Mouse (Mus musculus) olfactory bulb, adult 2 months (tissue): ENCODE results near the gene Ccna1. TPM values are rescaled to one million over a fixed set of nuclear protein-coding genes. Genes with fewer than 3 reads are reported as not detected.

Experiments
- H3K27ac ChIP-seq: fragments of 200-500 bp; 2 replicates; pipeline ENCODE4 v1.5.1; 2012; ENCODE audit warnings: low read depth, low read length; ENCODE audit not compliant: insufficient read depth
- H3K4me1 ChIP-seq: fragments of 200-500 bp; 2 replicates; pipeline ENCODE4 v1.6.1; 2012; ENCODE audit warnings: low read length; ENCODE audit not compliant: control insufficient read depth, insufficient read depth
- H3K4me3 ChIP-seq: fragments of 200-500 bp; 2 replicates; pipeline ENCODE4 v1.5.1; 2012; ENCODE audit warnings: mild to moderate bottlenecking, low read depth, low read length, moderate library complexity; ENCODE audit not compliant: insufficient read depth
- CTCF ChIP-seq: fragments of 200-500 bp; IDR thresholded peaks from 2 replicates; pipeline ENCODE4 v1.5.1; 2012; ENCODE audit warnings: low read depth, mild to moderate bottlenecking, low read length, moderate library complexity; ENCODE audit not compliant: insufficient read depth
- POLR2A ChIP-seq: fragments of 200-500 bp; IDR thresholded peaks from 2 replicates; pipeline ENCODE4 v1.6.1; 2012; ENCODE audit warnings: mild to moderate bottlenecking, low read depth, low read length, moderate library complexity; ENCODE audit not compliant: insufficient read depth
- WGBS: fragments of 180-500 bp; shearing (Covaris S2); methylation state at CpG from one replicate; pipeline ENCODE4 v1.1.7; 2018; 5-methylcytosine and 5-hydroxymethylcytosine counted together
- polyA plus RNA-seq: library from polyadenylated mRNA; stranded (reverse); fragments of >200 nt; gene quantifications from 2 replicates; pipeline ENCODE4 v1.2.4, GENCODE M21; 2012; ENCODE audit warnings: low replicate concordance; ENCODE audit not compliant: missing spikeins, insufficient read depth, insufficient read length

Gene Ccna1
- polyA plus RNA-seq, 1 experiment = not detected

DNA sequence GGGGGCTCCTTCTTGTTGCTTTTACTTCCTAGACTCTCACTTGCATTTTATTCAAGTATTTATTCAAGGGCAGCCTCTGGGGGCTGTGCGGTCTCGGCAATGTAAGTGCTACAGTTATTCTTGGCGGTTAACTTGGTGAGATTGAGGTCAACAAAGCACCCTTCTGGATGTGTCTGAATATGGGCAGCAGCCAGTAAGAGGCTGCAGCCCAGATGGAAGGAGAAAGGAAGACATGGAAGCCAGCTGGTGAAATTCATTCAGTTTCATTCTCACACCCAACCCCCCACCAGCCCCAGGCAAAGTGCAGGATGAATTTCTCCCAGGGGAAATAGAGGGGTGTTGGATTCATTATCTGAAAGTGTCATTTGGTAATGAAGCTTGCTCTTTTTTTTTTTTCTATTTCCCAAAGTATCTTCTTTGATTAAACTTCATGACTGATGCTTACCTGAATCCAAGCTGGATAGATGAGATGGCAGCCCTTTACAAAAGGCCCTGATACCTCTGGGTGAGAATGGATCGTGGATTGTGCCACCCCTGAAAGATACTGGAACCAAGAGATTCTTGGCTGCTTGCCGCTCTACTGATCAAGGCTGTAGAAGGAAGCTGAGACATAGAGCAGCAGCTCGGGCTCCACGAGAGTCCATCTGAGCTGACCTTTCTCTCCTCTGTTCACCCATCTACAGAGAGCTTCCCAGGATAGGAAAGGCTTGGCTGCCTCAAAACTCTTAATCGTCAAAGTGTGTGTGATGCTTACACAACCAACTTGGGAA lies 10.5 kb downstream of the Ccna1 start:
- Histone ChIP-seq H3K4me3 (no peak overlapping the region), H3K27ac (no peak overlapping the region), H3K4me1 (no peaks in the 10 kb centered on the region)
- 54% methylated on average over 8 of the region's 8 CpGs for WGBS
- no peak for TF ChIP-seq POLR2A
- TF ChIP-seq CTCF = no peak

GRCm38 (mm10) chr3:55037608-55038007 lies 17.7 kb downstream of the Ccna1 start:
- TF ChIP-seq POLR2A (no peak), CTCF (no peak)
- 91% methylated on average over 5 of the region's 5 CpGs for WGBS
- Histone ChIP-seq H3K27ac (no peak overlapping the region), H3K4me1 (no peaks in the 10 kb centered on the region), H3K4me3 (no peak overlapping the region)

DNA sequence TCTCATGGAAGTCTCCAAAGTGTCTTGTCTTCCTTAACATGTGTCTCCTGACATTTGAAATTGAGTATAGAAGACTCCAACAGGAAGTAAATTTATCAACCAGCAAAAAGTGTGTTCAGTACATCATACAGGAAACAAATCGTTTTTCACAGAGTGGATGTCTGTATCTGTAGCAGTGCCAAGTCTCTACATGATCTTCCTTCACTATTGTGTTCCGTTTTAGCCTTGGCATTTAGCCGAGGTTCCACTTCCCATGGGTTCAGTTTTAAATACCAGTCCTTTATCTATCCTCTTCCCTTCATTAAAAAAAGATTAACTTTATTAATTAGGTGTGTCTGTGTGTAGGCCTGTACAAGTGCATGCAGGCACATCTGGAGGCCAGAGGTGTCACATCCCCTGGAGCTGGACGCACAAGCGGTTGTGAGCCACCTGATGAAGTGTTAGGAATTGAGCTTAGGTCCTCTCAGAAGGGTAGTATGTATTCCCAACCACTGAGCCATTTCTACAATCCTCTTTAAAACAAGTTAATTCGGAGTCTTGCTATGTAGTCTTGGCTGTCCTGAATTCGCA lies 27.9 kb downstream of the Ccna1 start:
- H3K4me1 ChIP-seq = peaks cover 4% of the 10 kb centered on the region; the same call in 1 of the 2 replicates
- H3K27ac ChIP-seq = no peak overlapping the region
- TF ChIP-seq CTCF (no peak), POLR2A (no peak)
- no peak overlapping the region for H3K4me3 ChIP-seq
- 75% methylated on average over 7 of the region's 7 CpGs for WGBS

DNA sequence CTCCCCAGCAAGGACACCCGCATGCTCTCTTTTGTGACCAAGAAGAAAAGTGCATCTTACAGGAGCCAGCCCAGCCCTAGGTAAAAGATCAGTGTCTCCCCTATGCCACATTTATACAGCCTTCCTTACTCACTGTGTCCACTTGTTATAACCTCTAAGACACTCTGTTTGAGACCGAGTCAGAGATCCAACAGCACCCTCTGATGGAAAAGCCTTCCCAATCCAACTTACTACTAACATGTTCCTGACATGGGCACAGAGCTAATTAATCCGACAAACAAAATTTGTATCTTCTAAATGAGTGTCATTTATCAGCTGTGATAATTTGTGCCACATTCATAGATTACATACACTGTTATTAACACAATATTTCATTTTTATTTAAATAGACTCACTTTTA lies 29.8 kb downstream of the Ccna1 start:
- Histone ChIP-seq H3K4me3 (no peak overlapping the region), H3K4me1 (peaks cover 4% of the 10 kb centered on the region; the same call in 1 of the 2 replicates), H3K27ac (no peak overlapping the region)
- TF ChIP-seq CTCF (no peak), POLR2A (no peak)
- 71% methylated on average over 3 of the region's 3 CpGs for WGBS

GRCm38 (mm10) chr3:55023347-55023746 lies 32.0 kb downstream of the Ccna1 start:
- Histone ChIP-seq H3K4me1 (peaks cover 4% of the 10 kb centered on the region; the same call in 1 of the 2 replicates), H3K4me3 (no peak overlapping the region), H3K27ac (no peak overlapping the region)
- WGBS = 96% methylated on average over 1 of the region's 1 CpGs
- TF ChIP-seq CTCF = no peak
- no peak for TF ChIP-seq POLR2A

- WGBS = 87% methylated on average over 1 of the region's 1 CpGs
- Histone ChIP-seq H3K4me1 (0 out of 2 replicates have a peak, but pooled peaks cover 4% of the 10 kb centered on the region), H3K27ac (no peak overlapping the region), H3K4me3 (no peak overlapping the region)
- TF ChIP-seq CTCF (no peak), POLR2A (no peak)
These were observed 33.1 kb downstream of the Ccna1 start for GRCm38 (mm10) chr3:55022247-55022646.

DNA sequence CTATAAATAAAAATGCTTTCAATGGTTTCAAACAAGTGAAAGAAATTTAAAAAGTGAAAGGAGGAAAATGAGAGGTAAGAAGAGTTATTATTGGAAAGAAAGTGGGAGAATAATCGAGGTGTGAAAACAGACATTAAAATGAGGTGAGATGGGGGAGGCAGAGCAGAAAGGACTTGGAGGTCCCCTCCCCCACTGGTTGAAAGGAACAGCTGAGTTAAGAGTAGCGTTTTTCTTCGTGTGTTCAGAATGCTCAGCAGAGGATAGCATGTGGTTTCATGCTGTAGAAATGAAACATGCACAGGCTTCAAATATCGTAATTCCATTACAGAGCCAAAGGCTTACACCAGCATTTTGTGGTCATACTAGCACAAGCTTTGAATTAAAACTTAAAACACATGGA lies 42.8 kb downstream of the Ccna1 start:
- no peak overlapping the region for H3K4me3 ChIP-seq
- TF ChIP-seq POLR2A = no peak
- no peak for TF ChIP-seq CTCF
- H3K27ac ChIP-seq = no peak overlapping the region
- 57% methylated on average over 4 of the region's 4 CpGs for WGBS
- no peaks in the 10 kb centered on the region for H3K4me1 ChIP-seq

DNA sequence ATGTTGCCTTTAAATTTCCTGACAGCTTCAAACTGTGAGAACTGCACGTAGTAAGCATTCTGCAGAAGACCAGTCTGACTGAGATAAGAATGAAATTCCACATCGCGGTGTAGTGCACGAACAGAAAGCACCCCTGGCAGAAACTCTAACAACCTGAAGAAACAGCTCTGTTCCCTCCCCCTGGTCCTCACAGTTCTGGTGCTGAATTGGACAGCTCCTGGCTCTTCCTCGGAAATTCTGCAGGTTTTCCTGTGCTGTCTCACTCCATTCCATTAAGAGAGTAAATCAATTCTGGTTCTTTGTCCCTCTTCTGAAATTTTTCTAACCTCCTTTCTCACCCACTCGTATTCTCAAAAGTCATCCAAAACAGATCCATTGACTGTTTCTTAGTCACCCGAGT lies 43.6 kb downstream of the Ccna1 start:
- Histone ChIP-seq H3K4me3 (no peak overlapping the region), H3K27ac (no peak overlapping the region), H3K4me1 (no peaks in the 10 kb centered on the region)
- TF ChIP-seq POLR2A = no peak
- TF ChIP-seq CTCF = no peak
- 58% methylated on average over 7 of the region's 7 CpGs for WGBS

DNA sequence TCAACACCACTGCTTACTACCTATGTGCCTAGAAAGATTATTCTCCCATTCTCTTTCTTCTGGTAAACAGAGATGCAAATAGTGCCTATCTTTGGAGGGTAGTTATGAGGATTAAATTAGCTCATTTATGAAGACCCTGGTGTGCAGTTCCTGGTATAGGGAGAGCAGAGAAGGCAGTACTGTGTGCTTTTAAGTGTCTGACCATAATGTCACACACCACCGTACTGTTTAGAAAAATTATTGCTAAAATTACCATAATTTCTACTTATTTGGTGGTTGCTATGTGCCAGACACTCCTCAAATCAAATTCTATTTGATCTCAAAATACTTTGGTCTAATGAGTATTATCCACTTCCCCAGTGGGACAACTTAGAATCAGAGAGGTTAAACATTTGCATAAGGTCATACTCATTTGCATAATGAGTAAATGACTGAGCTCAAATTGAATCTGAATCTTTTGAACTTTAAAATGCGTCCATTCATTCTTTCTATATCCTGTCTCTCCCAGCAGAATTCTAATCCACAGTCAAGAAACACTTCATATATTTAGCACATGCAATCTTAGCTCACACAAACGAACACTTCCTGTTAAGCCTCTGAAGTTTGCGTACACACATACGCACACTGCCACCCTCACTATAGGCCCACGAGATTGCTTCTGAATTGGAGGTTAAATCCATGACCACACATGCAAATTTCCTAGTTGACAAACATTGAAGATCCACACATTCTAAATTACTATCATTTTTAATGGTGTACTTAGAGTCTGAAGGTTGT lies 46.1 kb downstream of the Ccna1 start:
- no peak for TF ChIP-seq CTCF
- H3K4me1 ChIP-seq = no peaks in the 10 kb centered on the region
- WGBS = 71% methylated on average over 6 of the region's 6 CpGs

More for the DNA sequence above, 46.1 kb downstream of the Ccna1 start:
- Histone ChIP-seq H3K27ac (no peak overlapping the region), H3K4me3 (no peak overlapping the region)
